Mouse (Mus musculus) embryonic facial prominence, embryonic 15.5 days (tissue): Measurements from ENCODE around the gene Cd52. TPM values are rescaled to one million over a fixed set of nuclear protein-coding genes. Genes with fewer than 3 reads are reported as not detected.
"Not testable (repeated sequence)": the region's sequence is repeated elsewhere in the genome, so short reads cannot be mapped to it uniquely, and the experiment has no call there.

Source experiments
- ATAC-seq: fragments of 200-750 bp; cut with Nextera tagmentation; 2 replicates; pipeline ENCODE4 v1.8.0; 2017; ENCODE audit warnings: low read depth, moderate TSS enrichment; ENCODE audit not compliant: insufficient number of reproducible peaks, low FRiP score, low TSS enrichment
- H3K27ac ChIP-seq: fragments of 300-500 bp; sonication (generic); replicated peaks from 2 replicates; pipeline ENCODE4 v1.5.1; 2015; ENCODE audit warnings: mild to moderate bottlenecking, inconsistent platforms
- H3K27me3 ChIP-seq: fragments of 300-500 bp; sonication (generic); 2 replicates; pipeline ENCODE4 v1.6.1; 2015; ENCODE audit warnings: inconsistent platforms
- H3K36me3 ChIP-seq: fragments of 300-500 bp; sonication (generic); 2 replicates; pipeline ENCODE4 v1.6.1; 2015; ENCODE audit warnings: mild to moderate bottlenecking, inconsistent platforms
- H3K4me1 ChIP-seq: fragments of 300-500 bp; sonication (generic); 2 replicates; pipeline ENCODE4 v1.6.1; 2015; ENCODE audit warnings: inconsistent platforms
- H3K4me2 ChIP-seq: fragments of 300-500 bp; sonication (generic); replicated peaks from 2 replicates; pipeline ENCODE4 v1.6.1; 2015; ENCODE audit warnings: mild to moderate bottlenecking, inconsistent platforms
- H3K4me3 ChIP-seq: fragments of 300-500 bp; sonication (generic); replicated peaks from 2 replicates; pipeline ENCODE4 v1.5.1; 2015; ENCODE audit warnings: mild to moderate bottlenecking, inconsistent platforms
- H3K9ac ChIP-seq: fragments of 300-500 bp; sonication (generic); 2 replicates; pipeline ENCODE4 v1.6.1; 2015; ENCODE audit warnings: inconsistent platforms
- H3K9me3 ChIP-seq: fragments of 300-500 bp; sonication (generic); replicated peaks from 2 replicates; pipeline ENCODE4 v1.6.1; 2016; ENCODE audit warnings: inconsistent platforms
- WGBS: fragments of 180-500 bp; shearing (Covaris S2); methylation state at CpG from one replicate; pipeline ENCODE4 v1.1.7; 2015; 5-methylcytosine and 5-hydroxymethylcytosine counted together
- polyA plus RNA-seq: library from polyadenylated mRNA; unstranded; fragments of >200 nt; fragmentation: Nextera tagmentation; extraction: Ambion mirVana; gene quantifications from 2 replicates; pipeline ENCODE4 v1.2.1, GENCODE M21; 2015

Cd52 gene
- 17.1 and 17.9 TPM in 2 replicates for polyA plus RNA-seq

GRCm38 (mm10) chr4:134094923-134095547 lies at the start of gene Cd52:
Cd52 (minus strand) TSS chr4:134095082.
- no peak within 1 kb of the TSS for H3K27ac ChIP-seq
- no peak within 1 kb of the TSS for H3K4me3 ChIP-seq
- H3K27me3 ChIP-seq = no peaks in the 10 kb centered on the region
- H3K4me2 ChIP-seq = no peak within 1 kb of the TSS
- no peak within 1 kb of the TSS for H3K9ac ChIP-seq
- H3K4me1 ChIP-seq = no peaks in the 10 kb centered on the region
- 52% methylated on average over 3 of the region's 3 CpGs for WGBS
- ATAC-seq = no peak
- no peaks in the 10 kb centered on the region for H3K36me3 ChIP-seq
- H3K9me3 ChIP-seq = no peaks in the 10 kb centered on the region

- H3K9me3 ChIP-seq, H3K27me3 ChIP-seq, H3K4me2 ChIP-seq, H3K27ac ChIP-seq, H3K4me3 ChIP-seq, ATAC-seq, H3K4me1 ChIP-seq, H3K9ac ChIP-seq: not testable (repeated sequence)
- peaks cover 32% of the 10 kb centered on the region for H3K36me3 ChIP-seq
- WGBS = 97% methylated on average over 5 of the region's 5 CpGs
Measured at GRCm38 (mm10) chr4:134144297-134144696, 49.4 kb upstream of the Cd52 start.

- Histone ChIP-seq H3K9me3 (no peaks in the 10 kb centered on the region), H3K4me3 (no peak overlapping the region), H3K27ac (no peak overlapping the region), H3K4me1 (peaks cover 7% of the 10 kb centered on the region), H3K36me3 (peaks cover 10% of the 10 kb centered on the region; the same call in 1 of the 2 replicates), H3K4me2 (no peak overlapping the region), H3K9ac (no peak overlapping the region), H3K27me3 (no peaks in the 10 kb centered on the region)
- 75% methylated on average over 2 of the region's 2 CpGs for WGBS
- no peak for ATAC-seq
Measured at GRCm38 (mm10) chr4:134138857-134139256, 44.0 kb upstream of the Cd52 start.

GRCm38 (mm10) chr4:134136280-134136926 lies 41.5 kb upstream of the Cd52 start:
- Histone ChIP-seq H3K9ac (no peak overlapping the region), H3K4me3 (no peak overlapping the region), H3K36me3 (peaks cover 13% of the 10 kb centered on the region), H3K4me1 (peaks cover 7% of the 10 kb centered on the region), H3K9me3 (no peaks in the 10 kb centered on the region), H3K4me2 (no peak overlapping the region), H3K27ac (peak overlapping the region; percentile 39; the same call in 1 of the 2 replicates), H3K27me3 (no peaks in the 10 kb centered on the region)
- 20% methylated on average over 3 of the region's 3 CpGs for WGBS
- no peak for ATAC-seq

GRCm38 (mm10) chr4:134132519-134133095 lies 37.7 kb upstream of the Cd52 start:
- H3K27ac ChIP-seq = no peak overlapping the region
- no peak for ATAC-seq
- no peak overlapping the region for H3K9ac ChIP-seq
- no peak overlapping the region for H3K4me3 ChIP-seq
- H3K4me1 ChIP-seq = peaks cover 25% of the 10 kb centered on the region
- H3K36me3 ChIP-seq = peaks cover 14% of the 10 kb centered on the region
- no peaks in the 10 kb centered on the region for H3K27me3 ChIP-seq
- no peak overlapping the region for H3K4me2 ChIP-seq
- WGBS = 72% methylated on average over 8 of the region's 8 CpGs
- H3K9me3 ChIP-seq = no peaks in the 10 kb centered on the region

- Histone ChIP-seq H3K4me3 (no peak overlapping the region), H3K4me2 (no peak overlapping the region), H3K9me3 (no peaks in the 10 kb centered on the region), H3K36me3 (peaks cover 14% of the 10 kb centered on the region), H3K9ac (no peak overlapping the region), H3K27ac (no peak overlapping the region), H3K4me1 (peaks cover 30% of the 10 kb centered on the region), H3K27me3 (no peaks in the 10 kb centered on the region)
- WGBS = 75% methylated on average over 3 of the region's 3 CpGs
- ATAC-seq = no peak
Measured at GRCm38 (mm10) chr4:134132117-134132516, 37.2 kb upstream of the Cd52 start.

GRCm38 (mm10) chr4:134129482-134129881 lies 34.6 kb upstream of the Cd52 start:
- peaks cover 39% of the 10 kb centered on the region for H3K4me1 ChIP-seq
- peaks cover 14% of the 10 kb centered on the region for H3K36me3 ChIP-seq
- 0 out of 2 replicates have a peak overlapping the region, but pooled peaks have one; percentile 71 for H3K9ac ChIP-seq
- H3K27ac ChIP-seq = peak overlapping the region; percentile 82
- no peaks in the 10 kb centered on the region for H3K27me3 ChIP-seq
- ATAC-seq = no peak
- H3K9me3 ChIP-seq = no peaks in the 10 kb centered on the region
- H3K4me2 ChIP-seq = peak overlapping the region; percentile 68
- WGBS = 31% methylated on average over 6 of the region's 6 CpGs
- peak overlapping the region; percentile 69 for H3K4me3 ChIP-seq

- peak overlapping the region; percentile 82 for H3K27ac ChIP-seq
- WGBS = 2% methylated on average over 14 of the region's 14 CpGs
- ATAC-seq = peak; percentile 44
Measured at GRCm38 (mm10) chr4:134128983-134129362, 34.1 kb upstream of the Cd52 start.

GRCm38 (mm10) chr4:134128221-134128982 lies 33.5 kb upstream of the Cd52 start, which contains the start of gene Sh3bgrl3:
Sh3bgrl3 (minus strand) TSS chr4:134128789.
- WGBS = under 1% methylated on average over 50 of the region's 50 CpGs
- H3K4me1 ChIP-seq = peaks cover 49% of the 10 kb centered on the region
- H3K4me3 ChIP-seq = peak within 1 kb of the TSS; percentile 69
- H3K9me3 ChIP-seq = no peaks in the 10 kb centered on the region
- peak within 1 kb of the TSS; percentile 71 for H3K9ac ChIP-seq
- peak within 1 kb of the TSS; percentile 82 for H3K27ac ChIP-seq
- H3K27me3 ChIP-seq = no peaks in the 10 kb centered on the region
- ATAC-seq = peak; percentile 93
- peak within 1 kb of the TSS; percentile 68 for H3K4me2 ChIP-seq
- H3K36me3 ChIP-seq = peaks cover 9% of the 10 kb centered on the region

More at GRCm38 (mm10) chr4:134128983-134129362, 34.1 kb upstream of the Cd52 start:
- Histone ChIP-seq H3K9ac (peak overlapping the region; percentile 71), H3K4me1 (peaks cover 44% of the 10 kb centered on the region), H3K9me3 (no peaks in the 10 kb centered on the region), H3K4me2 (peak overlapping the region; percentile 68), H3K4me3 (peak overlapping the region; percentile 69), H3K27me3 (no peaks in the 10 kb centered on the region), H3K36me3 (peaks cover 12% of the 10 kb centered on the region)

- peak overlapping the region; percentile 71 for H3K9ac ChIP-seq
- peak overlapping the region; percentile 68 for H3K4me2 ChIP-seq
- peaks cover 9% of the 10 kb centered on the region for H3K36me3 ChIP-seq
- peak overlapping the region; percentile 69 for H3K4me3 ChIP-seq
- no peak for ATAC-seq
- WGBS = 48% methylated on average over 8 of the region's 8 CpGs
- peaks cover 49% of the 10 kb centered on the region for H3K4me1 ChIP-seq
- no peaks in the 10 kb centered on the region for H3K27me3 ChIP-seq
- H3K27ac ChIP-seq = peak overlapping the region; percentile 82; the same call in 1 of the 2 replicates
- no peaks in the 10 kb centered on the region for H3K9me3 ChIP-seq
Measured at GRCm38 (mm10) chr4:134127793-134128192, 32.9 kb upstream of the Cd52 start.

- H3K4me2 ChIP-seq = peak overlapping the region; percentile 68
- no peak overlapping the region for H3K9ac ChIP-seq
- 75% methylated on average over 7 of the region's 7 CpGs for whole genome bisulfite sequencing
- ATAC-seq = no peak
- no peaks in the 10 kb centered on the region for H3K9me3 ChIP-seq
- no peak overlapping the region; the same call in 1 of the 2 replicates for H3K27ac ChIP-seq
- H3K4me3 ChIP-seq = peak overlapping the region; percentile 69; the same call in 1 of the 2 replicates
- no peaks in the 10 kb centered on the region for H3K27me3 ChIP-seq
- H3K36me3 ChIP-seq = peaks cover 9% of the 10 kb centered on the region
- peaks cover 51% of the 10 kb centered on the region for H3K4me1 ChIP-seq
Measured at GRCm38 (mm10) chr4:134127121-134127455, 32.2 kb upstream of the Cd52 start.
